ENCODE assay signal across 12 mouse cellular contexts in genomic region chr10:68897524-68897923, GRCm38 (mm10).
DNase-seq lines count a peak whose midpoint lies in the region; ATAC-seq and TF ChIP-seq lines count a peak whose summit lies in the region.
"Had no signal": no experiment of that assay in that cellular context is flagged by ENCODE, and none has a peak within 500 bp of the region (broad histone marks: within the 10 kb centered on the region; RNA-seq: fewer than 3 reads in every experiment).

No protein-coding gene starts in this region.

- H3K27me3 ChIP-seq in lung, postnatal 0 days (replicated peaks; ENCODE audit: insufficient read depth, low read length), result no peaks in the 10 kb centered on the region
- H3K27me3 ChIP-seq: neural tube, embryonic 12.5 days had no signal

- no peak for TF ChIP-seq CTCF in lung, postnatal 0 days (IDR thresholded peaks at IDR 0.05)

- no peaks in the 10 kb centered on the region for H3K9me3 ChIP-seq in lung, postnatal 0 days (ENCODE audit: low read length)
- H3K9me3 ChIP-seq: neural tube, embryonic 12.5 days had no signal

- peak; percentile 53 for DNase-seq in gastrocnemius, adult 18-20 months (ENCODE audit: low spot score)
- DNase-seq in gastrocnemius, postnatal 4 days (ENCODE audit: low spot score in 2 of 2), result no peak
- DNase-seq in adrenal gland, postnatal 25 days, result peak; percentile 16
- DNase-seq in heart, postnatal 14 days, result peak; percentile 25 to 30
- DNase-seq in lung, postnatal 0 days (ENCODE audit: low spot score), result peak; percentile 60
- no peak for DNase-seq in layer of hippocampus, postnatal 10 days (ENCODE audit: low spot score in 2 of 2)
- no peak for DNase-seq in cerebellum, adult 18-20 months
- DNase-seq in thymus, postnatal 14 days, result no peak
- DNase-seq: cerebellum, adult 9-10 months had no signal

- H3K4me3 ChIP-seq in lung, postnatal 0 days (ENCODE audit: low read depth, low read length), result no peak overlapping the region
- H3K4me3 ChIP-seq: erythroblast, embryonic 14.5 days; neural tube, embryonic 12.5 days had no signal

- no peak overlapping the region for H3K27ac ChIP-seq in lung, postnatal 0 days (ENCODE audit: low read length)
- H3K27ac ChIP-seq: neural tube, embryonic 12.5 days had no signal

- peaks cover 8% of the 10 kb centered on the region; the same call in 1 of the 2 replicates for H3K4me1 ChIP-seq in lung, postnatal 0 days (ENCODE audit: insufficient read depth, low read depth, low read length)
- H3K4me1 ChIP-seq: neural tube, embryonic 12.5 days had no signal

- intact Hi-C loops in heart, postnatal 14 days (cut with DNase I), result loop anchor here (5.0 kb wide), 1 partner anchor 55 kb away; no protein-coding TSS in a partner anchor

- no peak overlapping the region for H3K4me2 ChIP-seq in lung, postnatal 0 days (replicated peaks; ENCODE audit: low read depth, low read length)
- H3K4me2 ChIP-seq: neural tube, embryonic 12.5 days had no signal

- no peak overlapping the region for H3K9ac ChIP-seq in lung, postnatal 0 days (replicated peaks; ENCODE audit: low read depth)
- H3K9ac ChIP-seq: neural tube, embryonic 12.5 days had no signal

- H3K36me3 ChIP-seq in lung, postnatal 0 days (ENCODE audit: insufficient read depth, low read length), result no peaks in the 10 kb centered on the region
- H3K36me3 ChIP-seq: neural tube, embryonic 12.5 days had no signal

- no peak for TF ChIP-seq EP300 in lung, postnatal 0 days (IDR thresholded peaks at IDR 0.05)

- ATAC-seq in lung, postnatal 0 days, result peak; percentile 54
- ATAC-seq: intestine, postnatal 0 days had no signal

- 23% methylated on average over 3 of the region's 3 CpGs for WGBS in lung, postnatal 0 days

Comparison
In these comparisons a context has a peak if more than half of its experiments do, and no peak if none do; other contexts are left out.
1. DNase-seq: peak in gastrocnemius, adult 18-20 months (single experiment), adrenal gland, postnatal 25 days (single experiment), heart, postnatal 14 days (2 of 2) and lung, postnatal 0 days (single experiment); none in gastrocnemius, postnatal 4 days (0 of 2), layer of hippocampus, postnatal 10 days (0 of 2), cerebellum, adult 18-20 months (0 of 2) and thymus, postnatal 14 days (single experiment).